Mouse (Mus musculus) hindbrain, embryonic 11.5 days (tissue): ENCODE data around the gene Ppp1r1b. TPM values are rescaled to one million over a fixed set of nuclear protein-coding genes. Genes with fewer than 3 reads are reported as not detected.
A peak's percentile ranks its signal among the peaks of the same experiment; 100 is the strongest.

Experiments used
- ATAC-seq: fragments of 200-750 bp; cut with Nextera tagmentation; 2 replicates; pipeline ENCODE4 v1.8.0; 2017; ENCODE audit warnings: mild to moderate bottlenecking, moderate TSS enrichment, moderate library complexity; ENCODE audit not compliant: low FRiP score
- DNase-seq: peaks from one replicate; pipeline ENCODE4 v3.0.0-alpha.2; 2015; ENCODE audit warnings: low spot score
- H3K27ac ChIP-seq: fragments of 300-500 bp; sonication (generic); 2 replicates; pipeline ENCODE4 v1.5.1; 2014; ENCODE audit warnings: mild to moderate bottlenecking, low read depth, low read length
- H3K27me3 ChIP-seq: fragments of 300-500 bp; sonication (generic); 2 replicates; pipeline ENCODE4 v1.6.1; 2014; ENCODE audit warnings: mild to moderate bottlenecking, low read length, moderate library complexity, mixed read lengths; ENCODE audit not compliant: control insufficient read depth, insufficient read depth
- H3K36me3 ChIP-seq: fragments of 300-500 bp; sonication (generic); 2 replicates; pipeline ENCODE4 v1.6.1; 2014; ENCODE audit warnings: mild to moderate bottlenecking, low read length, moderate library complexity, mixed read lengths; ENCODE audit not compliant: control insufficient read depth, insufficient read depth
- H3K4me1 ChIP-seq: fragments of 300-500 bp; sonication (generic); replicated peaks from 2 replicates; pipeline ENCODE4 v1.6.1; 2014; ENCODE audit warnings: low read length, mixed read lengths; ENCODE audit not compliant: control insufficient read depth, insufficient read depth
- H3K4me2 ChIP-seq: fragments of 300-500 bp; sonication (generic); replicated peaks from 2 replicates; pipeline ENCODE4 v1.6.1; 2014; ENCODE audit warnings: mild to moderate bottlenecking, low read depth, low read length
- H3K4me3 ChIP-seq: fragments of 300-500 bp; sonication (generic); 2 replicates; pipeline ENCODE4 v1.5.1; 2014; ENCODE audit warnings: low read depth, low read length
- H3K9ac ChIP-seq: fragments of 300-500 bp; sonication (generic); 2 replicates; pipeline ENCODE4 v1.6.1; 2014; ENCODE audit warnings: low read depth, low read length
- H3K9me3 ChIP-seq: fragments of 300-500 bp; sonication (generic); 2 replicates; pipeline ENCODE4 v1.6.1; 2016; ENCODE audit warnings: low read length; ENCODE audit not compliant: control insufficient read depth
- WGBS: fragments of 180-500 bp; shearing (Covaris S2); extraction: QIAGEN DNeasy Blood & Tissue Kit; methylation state at CpG from one replicate; pipeline ENCODE4 v1.1.7; 2014; 5-methylcytosine and 5-hydroxymethylcytosine counted together
- polyA plus RNA-seq: library from polyadenylated mRNA; unstranded; fragments of >200 nt; fragmentation: Nextera tagmentation; extraction: Ambion mirVana; gene quantifications from 2 replicates; pipeline ENCODE4 v1.2.1, GENCODE M21; 2014

Gene Ppp1r1b
- polyA plus RNA-seq, 1 experiment from 2014 or later = 0.29 TPM

GRCm38 (mm10) chr11:98339071-98339501 is 9.1 kb upstream of the Ppp1r1b start:
- Histone ChIP-seq H3K9me3 (no peaks in the 10 kb centered on the region), H3K4me2 (peak overlapping the region; percentile 78), H3K9ac (peak overlapping the region; percentile 44; the same call in 1 of the 2 replicates), H3K27ac (no peak overlapping the region), H3K36me3 (no peaks in the 10 kb centered on the region), H3K4me3 (peak overlapping the region; percentile 36), H3K4me1 (peaks cover 9% of the 10 kb centered on the region), H3K27me3 (peaks cover 85% of the 10 kb centered on the region)
- under 1% methylated on average over 18 of the region's 19 CpGs for WGBS
- no peak for ATAC-seq
- peak; percentile 53 for DNase-seq

GRCm38 (mm10) chr11:98339679-98340287 is 8.4 kb upstream of the Ppp1r1b start:
- Histone ChIP-seq H3K27me3 (peaks cover 80% of the 10 kb centered on the region), H3K4me1 (peaks cover 6% of the 10 kb centered on the region), H3K27ac (no peak overlapping the region), H3K4me3 (no peak overlapping the region), H3K4me2 (peak overlapping the region; percentile 78; the same call in 1 of the 2 replicates), H3K9me3 (no peaks in the 10 kb centered on the region), H3K36me3 (no peaks in the 10 kb centered on the region), H3K9ac (no peak overlapping the region)
- no peak for ATAC-seq
- no peak for DNase-seq
- 9% methylated on average over 11 of the region's 11 CpGs for WGBS

- ATAC-seq (no peak), DNase-seq (no peak)
- Histone ChIP-seq H3K4me3 (no peak overlapping the region), H3K9me3 (no peaks in the 10 kb centered on the region), H3K4me1 (peaks cover 6% of the 10 kb centered on the region), H3K4me2 (no peak overlapping the region), H3K27me3 (peaks cover 77% of the 10 kb centered on the region), H3K9ac (no peak overlapping the region), H3K27ac (no peak overlapping the region), H3K36me3 (no peaks in the 10 kb centered on the region)
- 6% methylated on average over 3 of the region's 4 CpGs for WGBS
Observed at GRCm38 (mm10) chr11:98340597-98340996, 7.6 kb upstream of the Ppp1r1b start.

- H3K4me2 ChIP-seq = no peak overlapping the region
- H3K4me1 ChIP-seq = peaks cover 6% of the 10 kb centered on the region
- peaks cover 76% of the 10 kb centered on the region for H3K27me3 ChIP-seq
- no peak overlapping the region for H3K27ac ChIP-seq
- H3K9ac ChIP-seq = no peak overlapping the region
- DNase-seq (no peak), ATAC-seq (no peak)
- no peak overlapping the region for H3K4me3 ChIP-seq
- 60% methylated on average over 4 of the region's 4 CpGs for WGBS
- H3K9me3 ChIP-seq = no peaks in the 10 kb centered on the region
- no peaks in the 10 kb centered on the region for H3K36me3 ChIP-seq
Observed at GRCm38 (mm10) chr11:98341174-98341573, 7.0 kb upstream of the Ppp1r1b start.

DNA sequence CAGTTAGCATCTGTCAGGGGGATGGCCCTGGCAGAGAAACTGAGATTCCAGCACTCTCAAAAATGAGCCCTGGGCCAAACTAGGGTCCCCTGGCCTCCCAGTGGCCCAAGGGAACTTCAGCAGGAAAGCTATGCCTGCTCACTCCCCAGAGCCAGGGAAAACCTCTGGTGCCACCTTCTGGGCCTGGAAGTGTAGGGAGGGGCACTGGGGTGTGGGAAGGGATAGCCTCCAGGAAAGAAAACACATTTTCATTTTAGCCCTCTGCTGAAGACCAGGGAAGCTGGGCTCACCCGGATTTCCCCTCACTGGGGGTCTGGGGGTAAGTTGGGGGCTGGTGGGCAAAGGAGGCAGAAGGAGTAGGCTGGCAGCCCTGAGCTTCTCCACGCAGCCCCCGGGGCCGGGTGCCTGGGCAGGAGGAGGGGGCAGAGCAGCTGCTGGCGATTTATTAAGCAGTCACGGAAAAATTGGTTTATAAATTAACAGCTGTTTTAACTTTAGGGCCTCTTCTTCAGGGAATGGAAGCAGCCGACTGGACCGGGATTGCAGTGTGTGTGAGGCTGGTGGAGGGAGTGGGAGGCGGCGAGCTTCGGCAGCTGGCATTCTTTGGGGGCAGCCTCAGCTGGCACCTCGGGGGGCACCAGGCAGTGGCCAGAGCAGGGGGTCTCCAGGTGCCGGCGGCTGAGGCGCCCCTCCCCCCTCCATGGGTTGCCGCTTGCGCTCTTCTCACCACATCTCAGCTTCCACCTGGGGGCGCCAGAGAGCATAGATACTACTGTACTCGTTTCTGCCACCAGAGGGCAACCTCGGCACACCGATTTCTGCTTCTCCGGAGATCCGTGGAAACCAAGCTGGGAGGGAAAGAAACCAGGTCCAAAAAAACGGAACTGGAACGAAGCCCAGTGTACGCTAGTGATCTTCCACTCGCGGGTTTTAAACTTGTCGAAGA is 5.9 kb upstream of the Ppp1r1b start:
- WGBS = 3% methylated on average over 29 of the region's 29 CpGs
- DNase-seq (peak; percentile 98), ATAC-seq (no peak)
- Histone ChIP-seq H3K9ac (no peak overlapping the region), H3K4me2 (peak overlapping the region; percentile 25; the same call in 1 of the 2 replicates), H3K9me3 (no peaks in the 10 kb centered on the region), H3K4me3 (no peak overlapping the region), H3K36me3 (no peaks in the 10 kb centered on the region), H3K4me1 (peaks cover 6% of the 10 kb centered on the region), H3K27me3 (peaks cover 75% of the 10 kb centered on the region), H3K27ac (no peak overlapping the region)

- H3K4me1 ChIP-seq = peaks cover 11% of the 10 kb centered on the region
- no peak overlapping the region for H3K4me3 ChIP-seq
- no peaks in the 10 kb centered on the region for H3K9me3 ChIP-seq
- ATAC-seq (no peak), DNase-seq (peak; percentile 90)
- H3K9ac ChIP-seq = no peak overlapping the region
- WGBS = 1% methylated on average over 14 of the region's 14 CpGs
- H3K36me3 ChIP-seq = no peaks in the 10 kb centered on the region
- H3K4me2 ChIP-seq = 0 out of 2 replicates have a peak overlapping the region, but pooled peaks have one; percentile 21
- H3K27me3 ChIP-seq = peaks cover 75% of the 10 kb centered on the region
- H3K27ac ChIP-seq = no peak overlapping the region
Observed at GRCm38 (mm10) chr11:98345253-98345652, 3.0 kb upstream of the Ppp1r1b start.

DNA sequence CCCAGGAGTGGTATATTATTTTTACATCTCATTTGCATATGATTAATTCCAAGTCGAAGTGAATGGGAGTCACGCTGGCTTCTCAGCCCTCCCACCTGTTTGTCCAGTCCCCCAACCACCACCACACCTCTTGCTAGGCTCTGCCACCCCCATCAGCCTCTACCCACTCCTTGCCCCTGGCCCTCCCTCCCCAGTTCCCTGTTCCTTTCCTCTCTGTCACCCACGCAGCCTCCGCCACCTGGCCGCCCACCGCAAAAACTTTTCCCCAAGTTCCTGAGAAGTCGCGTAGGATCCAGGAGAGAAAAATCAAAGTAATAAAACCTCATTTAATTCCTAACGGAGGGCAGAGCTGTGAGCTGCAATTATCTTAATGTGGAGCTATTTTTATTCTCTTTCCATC is 2.0 kb upstream of the Ppp1r1b start:
- Histone ChIP-seq H3K9ac (no peak overlapping the region), H3K27ac (no peak overlapping the region), H3K4me3 (no peak overlapping the region), H3K9me3 (no peaks in the 10 kb centered on the region), H3K27me3 (peaks cover 78% of the 10 kb centered on the region), H3K36me3 (no peaks in the 10 kb centered on the region), H3K4me2 (no peak overlapping the region), H3K4me1 (peaks cover 11% of the 10 kb centered on the region)
- ATAC-seq (no peak), DNase-seq (no peak)
- whole genome bisulfite sequencing = 13% methylated on average over 9 of the region's 9 CpGs

GRCm38 (mm10) chr11:98347385-98348082 is 670 bp upstream of the Ppp1r1b start:
- WGBS = 3% methylated on average over 9 of the region's 12 CpGs
- Histone ChIP-seq H3K27ac (no peak overlapping the region), H3K4me2 (no peak overlapping the region), H3K9ac (no peak overlapping the region), H3K9me3 (no peaks in the 10 kb centered on the region), H3K36me3 (no peaks in the 10 kb centered on the region), H3K4me3 (peak overlapping the region; percentile 35; the same call in 1 of the 2 replicates), H3K4me1 (peaks cover 11% of the 10 kb centered on the region), H3K27me3 (peaks cover 75% of the 10 kb centered on the region)
- DNase-seq (peak; percentile 10), ATAC-seq (no peak)
